Mouse (Mus musculus) midbrain, embryonic 16.5 days (tissue): Measurements from ENCODE around the gene Tet2. TPM values are rescaled to one million over a fixed set of nuclear protein-coding genes. Genes with fewer than 3 reads are reported as not detected.
"Not testable (repeated sequence)": the region's sequence is repeated elsewhere in the genome, so short reads cannot be mapped to it uniquely, and the experiment has no call there.

Source experiments
- ATAC-seq: fragments of 200-750 bp; cut with Nextera tagmentation; 2 replicates; pipeline ENCODE4 v1.8.0; 2017; ENCODE audit warnings: moderate TSS enrichment
- H3K27ac ChIP-seq: fragments of 300-500 bp; sonication (generic); 2 replicates; pipeline ENCODE4 v1.5.1; 2014; ENCODE audit warnings: mild to moderate bottlenecking, low read length, mixed read lengths
- H3K27me3 ChIP-seq: fragments of 300-500 bp; sonication (generic); 2 replicates; pipeline ENCODE4 v1.6.1; 2014; ENCODE audit warnings: low read depth, low read length, mixed read lengths; ENCODE audit not compliant: control insufficient read depth, insufficient read depth
- H3K36me3 ChIP-seq: fragments of 300-500 bp; sonication (generic); 2 replicates; pipeline ENCODE4 v1.6.1; 2014; ENCODE audit warnings: mild to moderate bottlenecking, low read length, moderate library complexity, mixed read lengths; ENCODE audit not compliant: control insufficient read depth, insufficient read depth
- H3K4me1 ChIP-seq: fragments of 300-500 bp; sonication (generic); 2 replicates; pipeline ENCODE4 v1.6.1; 2014; ENCODE audit warnings: mild to moderate bottlenecking, low read length, mixed read lengths; ENCODE audit not compliant: control insufficient read depth, insufficient read depth
- H3K4me2 ChIP-seq: fragments of 300-500 bp; sonication (generic); 2 replicates; pipeline ENCODE4 v1.6.1; 2014; ENCODE audit warnings: mild to moderate bottlenecking, low read length, mixed read lengths
- H3K4me3 ChIP-seq: fragments of 300-500 bp; sonication (generic); 2 replicates; pipeline ENCODE4 v1.5.1; 2014; ENCODE audit warnings: low read depth, mild to moderate bottlenecking, low read length, moderate library complexity, mixed read lengths
- H3K9ac ChIP-seq: fragments of 300-500 bp; sonication (generic); 2 replicates; pipeline ENCODE4 v1.6.1; 2014; ENCODE audit warnings: low read depth, low read length, mixed read lengths
- H3K9me3 ChIP-seq: fragments of 300-500 bp; sonication (generic); replicated peaks from 2 replicates; pipeline ENCODE4 v1.6.1; 2014; ENCODE audit warnings: mild to moderate bottlenecking, low read length, mixed read lengths; ENCODE audit not compliant: control insufficient read depth, poor library complexity, severe bottlenecking
- WGBS: fragments of 180-500 bp; shearing (Covaris S2); extraction: QIAGEN DNeasy Blood & Tissue Kit; methylation state at CpG from one replicate; pipeline ENCODE4 v1.1.7; 2014; 5-methylcytosine and 5-hydroxymethylcytosine counted together
- polyA plus RNA-seq: library from polyadenylated mRNA; unstranded; fragments of >200 nt; fragmentation: Nextera tagmentation; extraction: Ambion mirVana; gene quantifications from 2 replicates; pipeline ENCODE4 v1.2.1, GENCODE M21; 2015

Gene Tet2
- polyA plus RNA-seq: 20.6 and 22.2 TPM in 2 replicates

- H3K27ac ChIP-seq: peak within 1 kb of the TSS; percentile 94
- no peaks in the 10 kb centered on the region for H3K36me3 ChIP-seq
- under 1% methylated on average over 46 of the region's 73 CpGs for WGBS
- peak within 1 kb of the TSS; percentile 74 for H3K4me2 ChIP-seq
- H3K9ac ChIP-seq: peak within 1 kb of the TSS; percentile 84
- H3K4me3 ChIP-seq: peak within 1 kb of the TSS; percentile 69
- H3K27me3 ChIP-seq: no peaks in the 10 kb centered on the region
- H3K9me3 ChIP-seq: no peaks in the 10 kb centered on the region
- peak; percentile 71; the same call in 1 of the 2 replicates for ATAC-seq
- H3K4me1 ChIP-seq: peaks cover 14% of the 10 kb centered on the region
These were observed at the start of gene Tet2 for GRCm38 (mm10) chr3:133544551-133545303. TSS of gene Tet2 (minus strand) at chr3:133545139.

GRCm38 (mm10) chr3:133592995-133593394, 48.1 kb upstream of the Tet2 start:
- not testable (repeated sequence) for H3K4me2 ChIP-seq, H3K4me3 ChIP-seq, H3K4me1 ChIP-seq, H3K27ac ChIP-seq, H3K27me3 ChIP-seq, H3K9me3 ChIP-seq, H3K9ac ChIP-seq, H3K36me3 ChIP-seq, ATAC-seq
- 84% methylated on average over 2 of the region's 2 CpGs for WGBS

- ATAC-seq: no peak
- H3K9ac ChIP-seq: no peak overlapping the region
- 81% methylated on average over 7 of the region's 7 CpGs for WGBS
- no peaks in the 10 kb centered on the region for H3K36me3 ChIP-seq
- H3K9me3 ChIP-seq: no peaks in the 10 kb centered on the region
- H3K4me2 ChIP-seq: no peak overlapping the region
- H3K27ac ChIP-seq: no peak overlapping the region
- H3K27me3 ChIP-seq: no peaks in the 10 kb centered on the region
- no peaks in the 10 kb centered on the region for H3K4me1 ChIP-seq
- H3K4me3 ChIP-seq: no peak overlapping the region
These were observed 45.7 kb upstream of the Tet2 start for GRCm38 (mm10) chr3:133590506-133591152.

- Histone ChIP-seq H3K27ac (no peak overlapping the region), H3K36me3 (no peaks in the 10 kb centered on the region), H3K4me3 (no peak overlapping the region), H3K9ac (no peak overlapping the region), H3K9me3 (no peaks in the 10 kb centered on the region), H3K4me1 (no peaks in the 10 kb centered on the region), H3K27me3 (no peaks in the 10 kb centered on the region), H3K4me2 (no peak overlapping the region)
- ATAC-seq: no peak
- WGBS: 86% methylated on average over 2 of the region's 2 CpGs
These were observed 40.1 kb upstream of the Tet2 start for GRCm38 (mm10) chr3:133585010-133585409.

GRCm38 (mm10) chr3:133583411-133584025, 38.6 kb upstream of the Tet2 start:
- no peaks in the 10 kb centered on the region for H3K27me3 ChIP-seq
- H3K36me3 ChIP-seq: no peaks in the 10 kb centered on the region
- no peaks in the 10 kb centered on the region for H3K9me3 ChIP-seq
- no peak for ATAC-seq
- no peaks in the 10 kb centered on the region for H3K4me1 ChIP-seq
- 89% methylated on average over 9 of the region's 9 CpGs for WGBS
- no peak overlapping the region for H3K9ac ChIP-seq
- H3K4me2 ChIP-seq: no peak overlapping the region
- H3K4me3 ChIP-seq: no peak overlapping the region
- no peak overlapping the region for H3K27ac ChIP-seq

DNA sequence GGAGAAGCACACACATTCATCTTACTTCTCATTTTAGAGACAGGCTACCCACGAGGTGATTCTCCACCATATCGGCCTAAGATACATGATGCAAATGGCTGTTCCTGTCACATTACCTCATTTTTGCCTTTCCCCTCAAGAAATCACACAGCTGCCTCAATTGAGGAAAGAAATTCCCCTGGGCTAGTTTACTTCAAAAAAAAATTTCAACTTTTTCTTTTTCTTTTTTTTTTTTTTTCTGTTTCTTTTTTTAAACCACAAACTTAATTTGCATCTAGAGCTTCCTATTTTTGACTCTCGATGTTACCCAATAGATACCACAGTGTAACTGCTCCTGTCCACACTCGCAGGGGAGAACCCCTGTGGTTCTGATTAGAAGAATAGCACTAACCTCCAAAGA, 38.0 kb upstream of the Tet2 start:
- Histone ChIP-seq H3K4me1 (no peaks in the 10 kb centered on the region), H3K27ac (no peak overlapping the region), H3K9ac (no peak overlapping the region), H3K27me3 (no peaks in the 10 kb centered on the region), H3K36me3 (no peaks in the 10 kb centered on the region), H3K4me2 (no peak overlapping the region), H3K4me3 (no peak overlapping the region), H3K9me3 (no peaks in the 10 kb centered on the region)
- ATAC-seq: no peak
- 87% methylated on average over 4 of the region's 4 CpGs for WGBS

GRCm38 (mm10) chr3:133582096-133582495, 37.2 kb upstream of the Tet2 start:
- 84% methylated on average over 5 of the region's 5 CpGs for WGBS
- ATAC-seq: no peak
- no peaks in the 10 kb centered on the region for H3K27me3 ChIP-seq
- H3K4me2 ChIP-seq: no peak overlapping the region
- H3K9ac ChIP-seq: no peak overlapping the region
- no peaks in the 10 kb centered on the region for H3K9me3 ChIP-seq
- no peak overlapping the region for H3K4me3 ChIP-seq
- no peaks in the 10 kb centered on the region for H3K36me3 ChIP-seq
- no peak overlapping the region for H3K27ac ChIP-seq
- no peaks in the 10 kb centered on the region for H3K4me1 ChIP-seq

- Histone ChIP-seq H3K27me3 (no peaks in the 10 kb centered on the region), H3K9ac (no peak overlapping the region), H3K4me3 (no peak overlapping the region), H3K27ac (no peak overlapping the region), H3K9me3 (no peaks in the 10 kb centered on the region), H3K4me1 (no peaks in the 10 kb centered on the region), H3K4me2 (no peak overlapping the region), H3K36me3 (no peaks in the 10 kb centered on the region)
- no peak for ATAC-seq
- WGBS: 80% methylated on average over 4 of the region's 4 CpGs
These were observed 36.6 kb upstream of the Tet2 start for GRCm38 (mm10) chr3:133581541-133581940.

DNA sequence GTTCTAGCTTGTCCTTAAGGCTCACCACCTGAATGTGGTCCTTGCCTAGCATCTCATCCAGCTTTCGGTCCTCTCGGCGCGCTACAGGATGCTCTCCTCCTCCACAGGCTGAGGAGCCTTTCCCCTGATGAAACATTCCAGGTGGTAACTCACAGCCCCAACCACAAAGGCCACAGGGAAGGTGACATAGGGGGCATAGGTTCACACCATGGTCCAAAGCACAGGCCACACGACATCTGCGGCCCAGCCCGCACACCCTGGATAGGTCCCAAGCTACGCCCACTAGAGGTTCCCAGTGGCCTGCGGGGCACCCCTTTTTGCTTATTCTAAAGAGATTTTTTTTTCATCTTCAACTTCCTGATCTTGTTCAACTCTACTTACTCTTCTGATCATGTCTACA, 34.7 kb upstream of the Tet2 start:
- H3K4me2 ChIP-seq: no peak overlapping the region
- no peaks in the 10 kb centered on the region for H3K36me3 ChIP-seq
- no peak overlapping the region for H3K4me3 ChIP-seq
- ATAC-seq: no peak
- 96% methylated on average over 9 of the region's 9 CpGs for WGBS
- H3K9me3 ChIP-seq: no peaks in the 10 kb centered on the region
- H3K27ac ChIP-seq: no peak overlapping the region
- no peaks in the 10 kb centered on the region for H3K4me1 ChIP-seq
- H3K27me3 ChIP-seq: no peaks in the 10 kb centered on the region
- no peak overlapping the region for H3K9ac ChIP-seq
